Mouse (Mus musculus) heart, embryonic 10.5 days (tissue): Measurements from ENCODE around the gene Mad2l1. TPM values are rescaled to one million over a fixed set of nuclear protein-coding genes. Genes with fewer than 3 reads are reported as not detected.
A peak's percentile ranks its signal among the peaks of the same experiment; 100 is the strongest.

ENCODE experiments used
- DNase-seq: peaks from one replicate; pipeline ENCODE4 v3.0.0-alpha.2; 2017; ENCODE audit warnings: low spot score
- H3K27ac ChIP-seq: fragments of 300-500 bp; sonication (generic); 2 replicates; pipeline ENCODE4 v1.5.1; 2016; ENCODE audit warnings: mild to moderate bottlenecking
- H3K27me3 ChIP-seq: fragments of 300-500 bp; sonication (generic); 2 replicates; pipeline ENCODE4 v1.6.1; 2016; ENCODE audit warnings: mild to moderate bottlenecking; ENCODE audit not compliant: poor library complexity, insufficient read depth, severe bottlenecking
- H3K36me3 ChIP-seq: fragments of 300-500 bp; sonication (generic); 2 replicates; pipeline ENCODE4 v1.6.1; 2016; ENCODE audit warnings: mild to moderate bottlenecking, moderate library complexity
- H3K4me1 ChIP-seq: fragments of 300-500 bp; sonication (generic); 2 replicates; pipeline ENCODE4 v1.6.1; 2016; ENCODE audit warnings: mild to moderate bottlenecking
- H3K4me3 ChIP-seq: fragments of 300-500 bp; sonication (generic); 2 replicates; pipeline ENCODE4 v1.5.1; 2016; ENCODE audit warnings: mild to moderate bottlenecking, moderate library complexity
- H3K9me3 ChIP-seq: fragments of 300-500 bp; sonication (generic); 2 replicates; pipeline ENCODE4 v1.6.1; 2016; ENCODE audit warnings: mild to moderate bottlenecking, moderate library complexity
- WGBS: fragments of 180-500 bp; shearing (Covaris S2); methylation state at CpG from one replicate; pipeline ENCODE4 v1.1.7; 2016; 5-methylcytosine and 5-hydroxymethylcytosine counted together
- polyA plus RNA-seq: library from polyadenylated mRNA; unstranded; fragments of >200 nt; fragmentation: Nextera tagmentation; extraction: Ambion mirVana; gene quantifications from 2 replicates; pipeline ENCODE4 v1.2.1, GENCODE M21; 2016

Mad2l1 gene
- 88.9 and 115 TPM in 2 replicates for polyA plus RNA-seq

DNA sequence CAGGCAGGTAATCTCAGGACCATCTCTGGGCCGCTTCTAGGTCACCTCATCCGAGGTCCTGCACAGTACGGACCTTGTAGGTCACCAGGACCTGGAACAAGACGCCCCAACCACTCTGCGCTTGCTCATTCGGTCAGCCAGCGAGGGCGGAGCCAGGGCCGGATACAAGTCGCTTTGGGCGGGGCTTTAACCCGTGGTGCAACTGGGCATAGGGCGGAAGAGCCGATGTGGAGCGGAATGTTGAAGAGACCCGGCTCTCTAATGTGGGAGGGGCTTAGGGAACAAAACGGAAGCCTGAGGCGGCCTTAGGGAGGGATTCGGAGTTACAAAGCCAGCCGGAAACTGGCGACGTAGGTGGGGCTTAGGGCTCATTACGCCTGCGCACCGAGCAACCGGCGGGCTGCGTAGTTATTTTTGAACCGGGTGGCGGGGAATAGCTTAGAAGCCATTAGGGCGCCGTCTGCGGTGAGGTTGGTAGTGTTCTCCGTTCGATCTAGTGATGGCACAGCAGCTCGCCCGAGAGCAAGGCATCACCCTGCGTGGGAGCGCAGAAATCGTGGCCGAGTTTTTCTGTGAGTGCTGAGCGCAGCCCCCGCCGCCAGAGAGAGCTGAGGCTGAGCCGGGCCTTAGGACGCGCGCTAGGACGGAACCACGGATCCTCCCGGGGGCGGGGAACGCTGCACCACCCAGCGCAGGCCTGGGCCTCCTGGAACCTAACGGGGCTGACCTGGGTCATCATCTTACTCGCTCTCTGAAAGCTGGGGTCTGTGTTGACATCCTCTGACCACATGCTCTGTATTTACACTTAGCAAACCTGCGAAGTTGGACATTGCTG, at the start of gene Mad2l1:
Gene Mad2l1, plus strand, starts transcription at position 363 of the 835 bp plus-strand sequence.
- DNase-seq, result peak; percentile 100
- H3K4me3 ChIP-seq, result peak within 1 kb of the TSS; percentile 80
- H3K27ac ChIP-seq, result peak within 1 kb of the TSS; percentile 90
- under 1% methylated on average over 57 of the region's 57 CpGs for WGBS
- peaks cover 10% of the 10 kb centered on the region for H3K4me1 ChIP-seq
- no peaks in the 10 kb centered on the region for H3K9me3 ChIP-seq
- H3K27me3 ChIP-seq, result no peaks in the 10 kb centered on the region
- peaks cover 18% of the 10 kb centered on the region for H3K36me3 ChIP-seq

GRCm38 (mm10) chr6:66493685-66494084, 41.5 kb upstream of the Mad2l1 start:
- Histone ChIP-seq H3K27me3 (no peaks in the 10 kb centered on the region), H3K9me3 (no peaks in the 10 kb centered on the region), H3K4me3 (no peak overlapping the region), H3K4me1 (no peaks in the 10 kb centered on the region), H3K36me3 (no peaks in the 10 kb centered on the region), H3K27ac (no peak overlapping the region)
- 88% methylated on average over 3 of the region's 3 CpGs for WGBS
- DNase-seq, result no peak

DNA sequence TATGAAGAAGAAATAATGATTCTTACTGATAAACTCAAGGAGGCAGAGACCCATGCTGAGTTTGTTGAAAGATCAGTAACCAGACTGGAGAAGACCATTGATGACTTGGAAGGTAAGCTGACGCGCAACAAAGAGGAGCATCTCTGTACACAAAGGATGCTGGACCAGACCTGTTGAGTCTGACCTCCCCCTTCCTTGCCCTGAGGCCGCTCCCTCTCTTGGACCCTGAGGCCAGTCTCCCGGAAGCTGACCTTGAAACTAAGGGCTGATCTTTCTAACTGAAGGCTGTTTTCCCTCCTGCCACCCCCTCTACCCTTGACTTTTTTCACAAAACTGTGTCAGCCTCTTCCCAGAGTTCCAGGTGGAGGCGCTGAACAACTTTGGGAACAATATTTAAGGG, 18.8 kb upstream of the Mad2l1 start:
- no peak for DNase-seq
- H3K9me3 ChIP-seq, result no peaks in the 10 kb centered on the region
- 94% methylated on average over 5 of the region's 5 CpGs for WGBS
- H3K36me3 ChIP-seq, result no peaks in the 10 kb centered on the region
- no peak overlapping the region for H3K4me3 ChIP-seq
- H3K27me3 ChIP-seq, result no peaks in the 10 kb centered on the region
- H3K27ac ChIP-seq, result no peak overlapping the region
- H3K4me1 ChIP-seq, result no peaks in the 10 kb centered on the region

DNA sequence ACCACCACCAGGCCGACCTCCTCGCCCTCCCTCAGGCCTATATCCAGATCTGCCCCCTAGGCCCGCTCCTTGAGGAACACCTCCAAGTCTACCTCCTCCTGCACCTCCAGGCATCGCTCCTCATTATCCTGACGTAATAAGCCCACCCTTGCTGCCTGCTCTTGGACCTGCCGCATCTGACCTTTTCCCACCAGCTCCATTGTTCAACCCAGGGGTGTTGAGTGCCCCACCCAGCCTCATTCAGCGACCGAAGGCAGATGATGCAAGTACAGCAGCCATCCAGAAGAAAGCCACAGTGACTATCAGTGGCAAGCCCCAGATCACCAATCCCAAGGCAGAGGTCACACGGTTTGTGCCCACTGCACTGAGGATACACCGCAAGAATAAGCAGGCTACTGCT, 6.8 kb upstream of the Mad2l1 start:
- H3K27ac ChIP-seq, result no peak overlapping the region
- H3K4me1 ChIP-seq, result no peaks in the 10 kb centered on the region
- no peak overlapping the region for H3K4me3 ChIP-seq
- no peaks in the 10 kb centered on the region for H3K9me3 ChIP-seq
- no peak for DNase-seq
- WGBS, result 92% methylated on average over 10 of the region's 10 CpGs
- H3K36me3 ChIP-seq, result no peaks in the 10 kb centered on the region
- no peaks in the 10 kb centered on the region for H3K27me3 ChIP-seq

DNA sequence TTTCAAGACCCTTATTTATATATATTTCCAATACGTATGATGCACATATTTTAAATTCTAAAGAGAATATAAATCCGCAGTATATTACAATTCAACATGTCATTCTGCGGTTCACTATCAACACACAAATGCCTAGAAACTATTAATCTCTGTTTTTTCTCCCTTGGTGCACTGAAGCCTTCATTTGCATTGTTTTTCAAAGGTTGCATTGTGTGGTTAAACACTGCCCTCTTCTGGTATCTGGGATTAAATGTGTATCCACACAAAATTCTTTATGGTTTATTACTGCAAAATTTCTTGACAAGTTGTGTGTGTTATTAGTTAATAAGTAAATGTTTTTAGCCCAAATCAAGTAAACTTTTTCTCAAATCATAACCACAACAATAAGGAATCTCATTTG, 1.9 kb upstream of the Mad2l1 start:
- no peak overlapping the region for H3K4me3 ChIP-seq
- H3K27me3 ChIP-seq, result no peaks in the 10 kb centered on the region
- no peaks in the 10 kb centered on the region for H3K9me3 ChIP-seq
- peaks cover 10% of the 10 kb centered on the region for H3K4me1 ChIP-seq
- 43% methylated on average over 3 of the region's 3 CpGs for WGBS
- peaks cover under 1% of the 10 kb centered on the region; the same call in 1 of the 2 replicates for H3K36me3 ChIP-seq
- no peak for DNase-seq
- no peak overlapping the region for H3K27ac ChIP-seq

DNA sequence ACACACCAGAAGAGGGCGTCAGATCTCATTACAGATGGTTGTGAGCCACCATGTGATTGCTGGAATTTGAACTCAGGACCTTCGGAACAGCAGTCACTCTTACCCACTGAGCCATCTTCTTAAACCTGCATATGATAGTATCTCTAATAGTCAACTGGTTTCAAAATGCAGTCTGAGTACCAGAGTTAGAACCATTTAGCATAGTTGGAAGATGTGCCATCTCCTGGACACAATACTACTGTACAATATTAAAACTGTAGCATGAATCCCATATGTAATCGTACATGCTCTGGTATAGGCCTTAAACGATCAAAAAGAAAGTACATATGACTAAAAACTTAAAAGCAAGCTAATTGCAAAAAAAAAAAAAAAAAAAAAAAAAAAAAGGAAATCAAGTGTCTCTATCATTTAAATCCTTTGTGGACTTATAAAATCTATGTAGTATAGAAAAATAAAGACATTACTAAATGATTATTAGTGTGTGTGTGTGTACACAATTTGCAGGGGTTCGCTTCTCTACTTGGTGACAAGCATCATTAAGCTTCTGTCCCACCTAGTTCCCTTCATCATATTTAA, 736 bp upstream of the Mad2l1 start:
- 79% methylated on average over 5 of the region's 5 CpGs for WGBS
- DNase-seq, result no peak
- no peaks in the 10 kb centered on the region for H3K9me3 ChIP-seq
- H3K4me1 ChIP-seq, result peaks cover 10% of the 10 kb centered on the region
- H3K4me3 ChIP-seq, result peak overlapping the region; percentile 80
- H3K27ac ChIP-seq, result peak overlapping the region; percentile 90
- H3K36me3 ChIP-seq, result peaks cover 10% of the 10 kb centered on the region
- no peaks in the 10 kb centered on the region for H3K27me3 ChIP-seq

GRCm38 (mm10) chr6:66535966-66536365, 776 bp downstream of the Mad2l1 start:
- no peaks in the 10 kb centered on the region for H3K9me3 ChIP-seq
- H3K36me3 ChIP-seq, result peaks cover 25% of the 10 kb centered on the region
- H3K27ac ChIP-seq, result peak overlapping the region; percentile 90
- DNase-seq, result no peak
- H3K4me3 ChIP-seq, result peak overlapping the region; percentile 80
- H3K4me1 ChIP-seq, result peaks cover 10% of the 10 kb centered on the region
- 14% methylated on average over 7 of the region's 7 CpGs for WGBS
- no peaks in the 10 kb centered on the region for H3K27me3 ChIP-seq

GRCm38 (mm10) chr6:66559996-66560395, 24.8 kb downstream of the Mad2l1 start, which contains the start of gene Vmn1r32:
Gene Vmn1r32 (minus strand): TSS chr6:66560096.
- no peaks in the 10 kb centered on the region for H3K9me3 ChIP-seq
- no peak within 1 kb of the TSS for H3K4me3 ChIP-seq
- H3K27ac ChIP-seq, result no peak within 1 kb of the TSS
- 62% methylated on average over 1 of the region's 1 CpGs for WGBS
- H3K27me3 ChIP-seq, result no peaks in the 10 kb centered on the region
- no peaks in the 10 kb centered on the region for H3K36me3 ChIP-seq
- no peak for DNase-seq
- no peaks in the 10 kb centered on the region for H3K4me1 ChIP-seq

DNA sequence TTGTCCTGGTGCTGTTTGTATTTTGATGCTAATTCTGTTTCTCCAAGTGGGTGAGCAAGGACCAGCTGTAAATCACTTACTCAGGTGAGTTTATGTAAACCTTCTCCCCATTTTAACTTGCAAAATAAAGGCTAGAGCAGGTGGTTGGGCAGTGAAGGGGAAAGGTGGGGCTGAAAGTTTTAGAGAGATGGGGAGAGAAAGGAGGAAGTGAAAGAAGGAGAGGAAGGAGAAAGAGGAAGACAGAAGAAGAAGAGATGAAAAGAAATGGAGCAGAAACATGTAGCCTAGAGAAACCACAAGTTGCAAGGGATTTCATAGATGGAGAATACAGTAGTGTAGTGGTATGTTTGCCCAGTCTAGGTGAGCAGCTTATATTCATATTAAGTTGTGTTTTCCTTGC, 60.6 kb downstream of the Mad2l1 start:
- H3K9me3 ChIP-seq, result no peaks in the 10 kb centered on the region
- H3K27me3 ChIP-seq, result no peaks in the 10 kb centered on the region
- H3K27ac ChIP-seq, result no peak overlapping the region
- H3K4me1 ChIP-seq, result no peaks in the 10 kb centered on the region
- no peak overlapping the region for H3K4me3 ChIP-seq
- DNase-seq, result no peak
- no peaks in the 10 kb centered on the region for H3K36me3 ChIP-seq

Other genes with a start within 250 kb of the Mad2l1 start
- 0.13 TPM in 1 of 2 replicates, not detected in the other for gene Vmn1r32, start 24.7 kb downstream of the Mad2l1 start, polyA plus RNA-seq
- gene Vmn1r33, start 82.9 kb downstream of the Mad2l1 start, polyA plus RNA-seq, result not detected in 2 replicates
- gene Vmn1r34, start 108.5 kb downstream of the Mad2l1 start, polyA plus RNA-seq, result not detected in 2 replicates
- gene Vmn1r35, start 150.5 kb downstream of the Mad2l1 start, polyA plus RNA-seq, result not detected in 2 replicates
- gene Vmn1r36, start 183.8 kb downstream of the Mad2l1 start, polyA plus RNA-seq, result not detected in 2 replicates
- gene Vmn1r37, start 194.0 kb downstream of the Mad2l1 start, polyA plus RNA-seq, result not detected in 2 replicates
- not detected in 2 replicates for gene Vmn1r38, start 247.2 kb downstream of the Mad2l1 start, polyA plus RNA-seq